Mouse (Mus musculus) left cerebral cortex, postnatal 14 days (tissue): ENCODE results near the gene Sept1. TPM values are rescaled to one million over a fixed set of nuclear protein-coding genes. Genes with fewer than 3 reads are reported as not detected.
"Not testable (repeated sequence)": the region's sequence is repeated elsewhere in the genome, so short reads cannot be mapped to it uniquely, and the experiment has no call there.

Experiments used
- DNase-seq, 2 experiments: peaks; one replicate each; pipeline ENCODE4 v3.0.0; 2021 to 2022; ENCODE audit warnings: low spot score in 2 of 2, mixed read lengths in 1 of 2
- intact Hi-C: fragments of 180-260 bp; cut with DNase I; formaldehyde crosslinking; loops from one replicate; pipeline ENCODE4 v1.15.1; 2025
- total RNA-seq, 2 experiments: library from RNA; stranded (reverse); gene quantifications; 2 replicates each; pipeline ENCODE4 v1.2.3; 2021

Sept1 gene
- total RNA-seq, 2 experiments from 2014 or later: 5.9 to 6.3 TPM

GRCm38 (mm10) chr7:127207374-127208294 is 25.3 kb downstream of the Sept1 start:
- intact Hi-C loops: no loop called here
- DNase-seq: no peak

DNA sequence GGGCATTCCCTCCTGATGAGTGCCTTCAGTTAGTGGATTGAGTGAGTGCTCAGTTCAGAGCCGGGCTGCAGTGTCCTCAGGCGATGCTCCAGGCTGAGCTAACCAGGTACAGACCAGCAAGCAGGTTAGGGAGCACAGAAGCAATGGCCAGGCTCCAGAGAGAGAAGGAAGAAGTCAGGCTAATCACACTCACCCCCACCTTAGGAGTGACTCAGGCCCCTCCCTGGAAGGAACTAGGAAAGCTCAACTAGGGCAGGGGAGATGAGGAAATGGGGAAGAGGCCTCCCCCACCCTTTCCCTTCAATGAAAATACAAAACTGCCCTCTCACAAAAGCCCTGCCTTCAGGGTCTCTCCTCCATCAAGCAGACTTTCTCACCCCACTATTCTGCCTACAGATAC is 26.3 kb downstream of the Sept1 start:
- no peak for DNase-seq
- intact Hi-C loops: no loop called here

DNA sequence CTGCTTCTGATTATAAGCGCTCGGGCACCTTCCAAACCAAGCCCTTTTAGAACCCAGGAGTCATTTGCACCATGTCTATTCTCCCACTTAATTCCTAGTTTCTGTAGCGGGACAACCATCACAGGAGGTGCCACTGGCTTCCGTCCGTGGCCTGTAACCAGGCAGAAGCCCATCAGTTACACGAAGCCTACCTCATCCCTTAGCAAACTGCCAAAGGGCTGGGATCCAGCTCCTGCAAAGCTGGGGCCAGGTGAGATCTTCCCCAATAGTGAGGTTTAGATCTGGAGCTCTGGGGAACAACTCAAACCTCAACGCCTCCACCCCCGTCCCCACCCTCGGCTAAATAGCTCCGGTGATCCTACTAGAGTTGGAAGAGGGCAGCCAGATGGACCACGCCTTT is 36.4 kb downstream of the Sept1 start:
- no peak for DNase-seq
- intact Hi-C loops: no loop called here

DNA sequence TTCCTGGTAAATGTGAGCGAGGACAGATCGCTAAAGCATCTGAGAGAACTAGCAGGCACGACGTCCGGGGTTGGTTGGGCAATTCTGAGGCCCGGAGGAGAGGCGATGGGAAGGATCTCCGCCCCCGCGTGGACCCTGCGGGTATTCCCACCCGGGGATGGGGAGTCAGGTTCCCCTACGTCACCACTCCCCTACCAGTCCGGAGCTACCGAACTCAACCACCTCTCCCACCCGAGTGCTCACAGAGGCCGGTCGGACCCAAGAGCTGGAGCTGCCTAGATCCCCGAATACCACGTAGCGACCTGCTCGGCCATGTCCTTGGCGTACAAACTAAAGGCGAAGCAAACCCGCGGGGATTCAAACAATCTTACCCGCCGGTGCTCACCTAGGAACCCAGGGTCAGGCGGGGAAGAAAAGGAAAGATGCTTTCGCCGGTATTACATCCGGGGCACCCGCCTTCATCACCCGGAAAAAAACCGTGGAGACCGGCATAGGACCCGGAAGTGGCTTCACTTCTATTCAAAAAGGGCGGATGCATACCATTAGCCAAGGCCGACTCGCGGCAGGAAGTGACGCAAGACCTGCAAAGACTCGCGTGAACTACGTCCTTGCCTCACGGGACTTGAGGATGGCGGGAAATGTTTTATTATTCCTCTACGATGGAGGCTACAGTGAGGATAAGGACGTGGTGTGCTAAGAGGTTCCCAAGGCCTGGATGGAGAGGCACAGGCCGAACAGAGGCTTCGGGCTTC is 37.2 kb downstream of the Sept1 start, which contains the start of gene Cd2bp2:
Cd2bp2 (minus strand) TSS at position 507 of the 752 bp plus-strand sequence.
- intact Hi-C loops: no loop called here
- peak; percentile 97 to 99 for DNase-seq

GRCm38 (mm10) chr7:127194633-127195029 is 38.3 kb downstream of the Sept1 start:
- DNase-seq: no peak
- intact Hi-C loops: no loop called here

DNA sequence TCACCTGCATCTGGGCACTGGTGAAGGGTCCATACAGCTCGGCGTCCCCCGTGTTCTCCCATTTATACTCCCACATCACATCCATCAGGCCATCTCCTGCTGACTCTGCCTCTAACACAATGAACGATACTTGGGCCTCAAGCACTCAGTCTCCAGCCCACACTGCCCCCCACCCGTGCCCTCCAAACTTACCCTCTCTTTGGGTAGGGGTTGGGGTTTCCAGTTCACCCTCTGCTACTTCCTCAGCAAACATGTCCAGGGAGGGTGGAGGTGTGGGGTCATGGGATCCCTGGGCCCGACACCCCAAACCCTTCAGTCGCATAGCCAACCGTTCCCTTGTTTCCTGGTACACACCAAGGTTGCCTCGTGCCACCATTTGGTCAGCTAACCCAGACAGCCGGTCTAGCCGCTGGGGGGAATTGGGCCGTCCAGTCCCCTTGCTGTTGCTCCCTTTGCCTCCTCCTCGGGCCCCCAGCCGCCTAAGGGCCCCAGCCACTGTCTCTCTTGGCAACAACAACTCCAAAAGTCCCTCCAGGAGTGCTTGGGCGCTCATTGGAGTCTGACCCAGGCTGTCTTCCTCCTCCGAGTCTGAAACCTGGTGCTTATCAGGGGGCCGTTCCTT is 38.8 kb downstream of the Sept1 start:
- DNase-seq: no peak
- intact Hi-C loops: no loop called here

DNA sequence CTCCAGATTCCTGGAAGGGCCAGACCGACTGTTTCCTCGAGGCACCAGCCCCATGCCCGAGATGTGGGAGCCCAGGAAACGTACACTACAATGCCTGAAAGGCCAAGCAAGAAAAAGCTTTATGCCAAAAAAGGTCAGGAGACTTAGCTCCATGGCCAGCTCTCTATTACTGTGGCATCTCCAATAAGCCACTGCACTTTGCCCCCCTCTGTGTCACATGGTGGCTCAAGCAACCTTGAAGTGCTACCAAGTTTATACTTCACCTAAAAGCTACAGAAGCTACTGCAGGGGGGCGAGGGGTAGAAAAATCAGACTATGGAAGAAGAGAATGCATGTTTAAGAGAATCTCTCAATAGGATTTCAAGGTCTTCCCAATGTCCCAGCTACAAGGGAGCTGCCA is 39.9 kb downstream of the Sept1 start:
- no peak for DNase-seq
- intact Hi-C loops: no loop called here

- intact Hi-C loops: no loop called here
- no peak for DNase-seq
Observed at GRCm38 (mm10) chr7:127190672-127191071, 42.3 kb downstream of the Sept1 start.

DNA sequence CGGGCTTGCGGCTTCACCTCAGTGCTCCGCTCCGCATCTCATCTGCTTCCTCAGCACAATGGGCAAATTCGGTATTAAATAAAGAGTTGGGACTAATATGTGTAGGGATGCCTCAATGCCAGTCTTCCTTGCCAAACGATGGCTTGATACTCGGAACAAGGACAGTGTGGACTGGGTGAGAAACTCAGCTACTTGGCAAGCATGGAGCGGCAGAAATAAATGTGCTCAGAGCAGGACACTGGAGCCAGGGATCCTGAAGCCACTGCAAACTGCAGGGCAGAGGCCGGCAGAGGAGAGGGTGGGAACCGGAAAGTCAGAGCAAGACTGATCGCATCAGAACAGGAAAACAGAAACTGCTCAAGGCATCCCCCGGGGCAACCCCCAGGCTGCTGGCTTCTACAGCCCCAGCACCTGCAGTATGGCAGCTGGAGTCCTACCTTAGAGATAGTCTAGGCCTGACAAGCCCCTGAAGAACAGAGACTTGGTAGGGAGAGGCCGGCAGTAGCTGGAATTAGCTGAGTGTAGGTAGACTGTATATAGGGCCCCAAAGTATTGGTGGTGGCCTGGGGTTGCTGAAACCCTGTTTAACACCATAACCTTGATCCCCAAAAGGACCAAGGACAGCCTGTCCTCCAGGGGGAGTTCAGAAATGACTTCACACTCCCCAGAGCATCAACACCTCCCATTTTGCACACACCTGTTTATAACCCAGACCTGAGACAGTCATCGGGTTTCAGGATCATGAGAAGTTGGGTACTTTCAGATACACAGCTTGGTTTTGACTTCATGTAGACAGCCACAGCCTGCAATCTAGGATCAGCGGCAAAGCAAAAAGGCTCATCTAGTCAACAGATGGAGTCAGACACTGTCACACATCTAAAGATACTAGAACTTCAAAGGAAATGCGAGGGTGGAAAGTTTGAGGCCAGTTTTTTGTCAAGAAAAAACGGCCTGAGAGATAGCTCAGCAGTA is 44.3 kb downstream of the Sept1 start:
- DNase-seq: no peak
- intact Hi-C loops: no loop called here

DNA sequence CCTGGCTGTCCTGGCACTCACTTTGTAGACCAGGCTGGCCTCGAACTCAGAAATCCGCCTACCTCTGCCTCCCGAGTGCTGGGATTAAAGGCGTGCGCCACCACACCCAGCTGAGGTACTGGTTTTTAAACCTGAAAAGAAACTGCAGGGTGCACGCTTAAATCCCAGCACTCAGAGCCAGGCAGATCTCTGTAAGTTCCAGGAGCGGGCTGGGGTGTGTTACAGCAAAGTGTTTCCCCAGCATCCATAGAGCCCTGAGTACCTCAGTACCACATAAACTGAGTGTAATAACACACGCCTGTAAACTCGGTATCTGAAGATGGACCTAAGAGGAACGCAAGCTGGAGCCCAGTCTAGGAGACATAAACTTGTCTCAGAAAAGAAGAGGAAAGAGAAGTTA is 45.6 kb downstream of the Sept1 start:
- no peak for DNase-seq
- intact Hi-C loops: no loop called here

GRCm38 (mm10) chr7:127185601-127186000 is 47.3 kb downstream of the Sept1 start:
- intact Hi-C loops: loop anchor here (2.0 kb wide), 1 partner anchor 69 kb away; no protein-coding TSS in a partner anchor
- no peak for DNase-seq

- DNase-seq: no peak
- intact Hi-C loops: loop anchor here (2.0 kb wide), 1 partner anchor 68 kb away; no protein-coding TSS in a partner anchor
Observed at GRCm38 (mm10) chr7:127184720-127185119, 48.2 kb downstream of the Sept1 start.

DNA sequence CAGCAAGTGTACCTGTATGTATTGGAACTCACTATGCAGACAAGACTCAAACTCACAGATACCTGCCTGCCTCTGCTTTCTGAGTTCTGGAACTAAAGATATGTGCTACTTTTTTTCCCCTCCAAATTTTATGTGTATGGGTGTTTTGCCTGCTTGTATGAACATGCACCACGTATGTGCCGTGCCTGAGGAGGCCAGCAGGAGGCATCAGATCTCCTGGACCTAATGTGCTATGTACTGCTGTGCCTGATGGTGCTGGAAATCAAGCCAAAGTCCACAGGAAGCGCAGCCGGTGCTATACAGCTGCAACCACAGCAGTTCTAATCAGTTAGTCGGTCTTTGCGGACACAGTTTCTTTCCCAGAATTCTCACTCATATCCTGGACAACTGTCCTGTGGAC is 49.1 kb downstream of the Sept1 start:
- intact Hi-C loops: loop anchor here (2.0 kb wide), 1 partner anchor 67 kb away; no protein-coding TSS in a partner anchor
- no peak for DNase-seq

DNA sequence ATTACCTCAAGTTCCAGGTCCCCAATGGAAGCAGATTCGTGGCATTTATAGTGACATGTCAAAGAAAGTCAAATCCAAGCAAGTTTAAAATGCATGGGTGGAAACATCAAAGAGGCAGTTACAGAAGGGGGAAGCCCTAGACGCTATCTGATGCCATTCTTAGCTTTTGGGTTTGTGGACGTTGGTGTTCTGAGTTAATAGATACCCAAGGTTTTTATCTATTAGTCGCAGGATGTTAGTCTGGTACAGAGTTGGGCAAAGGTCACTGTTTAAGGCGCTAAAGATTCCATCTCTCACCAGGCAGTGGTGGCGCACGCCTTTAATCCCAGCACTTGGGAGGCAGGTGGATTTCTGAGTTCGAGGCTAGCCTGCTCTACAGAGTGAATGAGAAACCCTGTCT is 49.6 kb downstream of the Sept1 start:
- no peak for DNase-seq
- intact Hi-C loops: no loop called here

- intact Hi-C loops, DNase-seq: not testable (repeated sequence)
Observed at GRCm38 (mm10) chr7:127181724-127182123, 51.2 kb downstream of the Sept1 start.

GRCm38 (mm10) chr7:127180783-127181182 is 52.1 kb downstream of the Sept1 start:
- DNase-seq: no peak
- intact Hi-C loops: no loop called here

DNA sequence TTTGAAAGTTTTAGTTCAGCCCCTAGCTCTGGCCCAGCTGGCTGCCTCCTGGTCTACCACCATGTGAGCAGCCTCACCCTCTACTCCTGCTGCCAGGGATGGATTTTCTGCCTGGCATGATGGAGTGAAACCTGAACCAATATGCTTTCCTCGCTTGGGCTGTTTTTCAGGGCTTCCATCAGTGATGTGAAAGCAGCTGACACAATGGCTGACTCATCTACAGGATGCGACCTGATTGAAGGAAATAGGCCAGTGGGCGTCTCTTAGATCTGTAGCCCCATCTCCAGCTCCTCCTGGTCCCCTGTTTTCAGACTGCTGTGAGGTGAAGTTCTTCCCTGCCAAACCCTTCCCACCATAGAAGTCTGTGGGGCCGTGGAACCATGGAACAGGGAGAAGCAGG is 56.0 kb downstream of the Sept1 start:
- intact Hi-C loops: loop anchor here (5.0 kb wide), 1 partner anchor 35 kb away; no protein-coding TSS in a partner anchor

GRCm38 (mm10) chr7:127166501-127166900 is 66.4 kb downstream of the Sept1 start:
- no peak for DNase-seq
- intact Hi-C loops: no loop called here

More for the DNA sequence above, 56.0 kb downstream of the Sept1 start:
- DNase-seq: no peak
